Mouse (Mus musculus): Measurements from ENCODE around the gene Gm20388. TPM values are rescaled to one million over a fixed set of nuclear protein-coding genes. Genes with fewer than 3 reads are reported as not detected.

Gene Gm20388
- total RNA-seq, 2 experiments from 2014 or later = 10.7 TPM; not detected in 1

DNA sequence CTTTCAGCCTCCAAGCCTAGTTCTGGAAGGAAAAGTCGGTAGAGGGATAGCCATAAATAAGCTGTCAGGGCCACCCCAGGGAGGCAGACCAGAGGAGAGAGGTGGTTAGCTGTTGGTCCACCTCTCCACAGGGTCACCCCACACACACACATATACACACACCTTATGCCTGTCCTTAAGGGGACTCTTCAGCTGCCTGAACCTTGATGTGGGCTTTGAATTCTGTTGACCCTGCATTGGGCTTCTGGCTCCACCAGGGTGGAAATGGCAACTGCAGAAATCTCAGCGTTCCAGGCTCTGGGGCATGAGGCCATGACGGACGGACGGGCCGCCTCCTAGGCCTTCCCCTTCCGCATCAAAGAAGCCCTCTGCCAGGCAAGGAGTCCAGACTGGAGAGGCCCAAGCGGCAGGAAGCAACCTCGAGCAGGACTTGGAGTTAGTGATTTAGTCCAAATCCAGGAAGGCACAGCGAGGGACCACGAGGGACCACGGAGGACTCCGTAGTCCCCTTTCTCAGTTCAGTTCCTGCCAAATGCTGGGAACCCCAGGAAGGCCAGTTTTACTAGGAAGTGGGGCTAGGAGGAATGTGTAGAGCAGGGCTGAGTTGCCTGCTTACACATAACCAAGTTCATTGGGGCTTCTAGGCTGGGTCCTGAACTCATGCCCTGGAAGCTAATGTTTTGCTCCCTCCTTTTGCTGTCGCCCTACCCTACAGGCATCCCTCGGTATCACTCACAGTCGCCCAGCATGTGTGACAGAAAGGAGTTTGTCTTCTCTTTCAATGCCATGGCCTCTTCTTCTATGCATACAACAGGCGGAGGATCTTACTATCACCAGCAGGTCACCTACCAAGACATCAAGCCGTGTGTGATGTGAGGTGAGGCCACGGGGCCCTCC, 1175.6 kb downstream of the Gm20388 start:
- DNase-seq (ENCODE audit: low spot score in 2 of 2) = no peak

DNA sequence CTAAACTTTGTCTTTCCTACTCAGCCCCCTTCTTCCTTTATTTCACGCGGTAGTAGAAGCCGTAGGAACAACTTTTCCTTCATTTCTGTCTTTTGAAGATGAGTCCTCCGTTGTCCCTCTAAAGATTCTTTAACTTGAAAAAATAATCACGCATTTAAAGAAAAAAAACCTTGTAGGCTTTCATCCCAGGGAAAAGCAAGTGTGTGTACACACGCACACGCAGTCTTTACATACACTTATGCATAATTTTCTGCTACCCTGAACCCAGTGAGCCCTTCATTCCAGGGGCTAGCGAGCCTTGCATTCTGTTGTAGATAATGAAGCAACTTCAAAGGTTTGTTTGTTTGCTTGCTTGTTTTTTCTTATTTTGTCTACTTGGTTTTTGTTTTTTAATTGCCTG, 1177.6 kb downstream of the Gm20388 start:
- DNase-seq (ENCODE audit: low spot score in 2 of 2) = no peak

DNA sequence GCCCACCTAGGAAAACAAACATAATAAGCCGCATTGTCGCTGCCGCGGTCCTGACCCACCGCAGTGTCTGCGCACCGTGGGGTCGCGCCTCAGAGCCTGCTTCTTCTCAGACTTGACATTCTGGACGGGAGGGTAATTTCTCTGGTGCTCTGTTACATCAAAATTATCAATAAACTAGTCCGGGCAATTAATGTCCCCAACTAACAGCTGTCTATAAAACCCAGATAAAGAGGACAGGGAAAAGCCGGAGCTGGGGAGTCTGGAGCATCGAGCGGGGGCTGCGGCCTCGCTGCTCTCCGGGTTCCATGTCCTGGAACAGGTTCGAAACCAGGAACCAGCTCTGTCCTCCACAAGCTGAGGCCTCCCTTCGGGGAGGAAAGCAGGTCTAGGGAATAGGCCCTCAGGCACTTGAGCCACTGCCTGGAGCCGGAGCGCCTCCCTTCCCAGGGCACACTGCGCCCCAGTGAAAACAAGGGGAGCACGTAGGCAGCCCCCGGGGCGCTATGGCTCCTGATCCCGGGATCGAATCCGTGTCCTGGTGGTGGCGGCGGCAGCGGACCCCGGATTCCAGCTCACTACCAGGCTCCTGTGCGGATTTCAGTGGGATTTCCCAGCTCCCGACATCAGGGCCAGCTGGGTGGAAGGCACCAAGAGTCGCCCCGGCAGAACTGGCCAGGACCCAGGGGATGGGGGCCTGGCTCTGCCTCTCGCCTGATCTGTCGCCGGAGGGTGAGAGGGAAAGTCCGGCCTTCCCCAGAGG, 1178.4 kb downstream of the Gm20388 start:
- DNase-seq (ENCODE audit: low spot score in 2 of 2) = no peak

DNA sequence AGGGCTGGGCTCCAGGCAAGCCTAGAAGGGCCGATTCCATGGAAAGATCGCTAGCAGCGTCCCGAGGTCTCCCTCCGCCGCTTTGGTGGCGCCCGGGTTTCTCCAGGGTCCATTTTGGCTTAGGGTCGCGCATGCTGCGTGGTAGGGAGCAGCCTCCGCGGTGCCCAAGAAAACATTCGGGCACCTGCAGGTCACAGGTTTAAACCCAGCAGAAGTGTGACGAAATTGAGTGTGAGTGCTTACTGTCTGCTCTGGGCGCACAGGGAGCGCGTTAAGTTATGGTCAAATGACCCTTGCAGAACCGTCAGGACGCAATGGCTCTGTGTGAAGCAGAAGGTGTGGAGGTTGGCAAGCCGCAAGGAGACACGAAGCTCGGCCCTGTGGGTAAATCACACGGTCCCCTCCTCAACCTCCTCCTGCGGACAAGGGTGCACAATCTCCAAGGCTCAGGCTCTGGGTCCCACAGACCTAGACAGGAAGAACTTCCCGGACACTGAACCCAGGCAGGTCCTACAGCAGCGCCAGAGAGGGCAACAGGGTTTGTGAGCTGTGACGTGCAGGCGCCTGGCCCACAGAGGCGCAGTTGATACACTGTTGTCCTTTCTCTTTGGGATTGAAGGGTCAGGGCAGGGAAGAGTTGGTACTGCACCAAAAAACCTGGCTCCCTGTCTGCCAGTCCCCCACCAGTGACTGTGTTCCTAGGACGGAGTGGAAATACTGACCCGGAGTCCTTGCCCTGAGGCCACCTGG, 1179.2 kb downstream of the Gm20388 start:
- DNase-seq (ENCODE audit: low spot score in 2 of 2) = no peak

- DNase-seq (ENCODE audit: low spot score in 2 of 2) = no peak
These were observed 1180.1 kb downstream of the Gm20388 start for GRCm38 (mm10) chr8:121090716-121091115.

GRCm38 (mm10) chr8:121092141-121092540, 1181.5 kb downstream of the Gm20388 start:
- no peak for DNase-seq (ENCODE audit: low spot score in 2 of 2)

DNA sequence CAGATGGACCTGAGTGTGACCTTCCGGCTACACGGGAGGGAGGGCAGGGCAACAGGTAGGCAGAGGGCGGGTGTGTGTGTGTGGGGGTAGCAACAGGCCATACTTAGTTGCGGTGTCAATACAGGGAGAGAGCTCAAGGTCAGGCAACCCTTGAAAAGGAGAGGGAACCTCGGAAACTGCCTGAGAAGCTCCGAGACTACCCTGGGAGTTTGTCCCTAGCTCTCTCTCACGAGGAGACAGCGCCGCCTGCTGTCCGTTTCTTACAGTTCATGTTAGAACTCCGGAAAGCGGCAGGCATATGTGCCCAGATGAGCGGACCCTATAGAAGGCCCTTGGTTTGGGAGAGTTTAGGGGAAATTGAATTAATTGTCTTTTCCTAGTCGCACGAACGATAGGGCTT, 1182.0 kb downstream of the Gm20388 start:
- peak; percentile 68 to 85 for DNase-seq (ENCODE audit: low spot score in 2 of 2)

DNA sequence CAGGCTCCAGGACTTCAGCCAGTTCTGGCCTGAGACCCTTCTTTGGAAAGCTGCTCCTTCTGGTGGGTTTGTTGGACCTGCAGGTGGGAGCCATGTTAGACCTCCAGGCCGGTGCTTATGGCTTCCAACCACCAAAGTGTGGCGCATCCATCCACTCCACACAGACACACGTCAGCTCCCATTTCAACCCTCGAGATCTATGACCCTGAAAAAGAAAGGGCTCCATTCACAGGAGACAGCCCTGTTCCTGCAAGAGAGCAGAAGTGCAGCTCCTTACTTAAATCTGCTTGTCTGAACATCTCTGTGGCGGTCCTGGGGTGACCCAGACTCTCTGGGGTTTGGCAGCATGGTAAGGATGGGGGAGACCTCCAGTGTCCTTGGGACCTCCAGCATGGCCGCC, 1182.9 kb downstream of the Gm20388 start:
- DNase-seq (ENCODE audit: low spot score in 2 of 2) = no peak

GRCm38 (mm10) chr8:121104049-121104818, 1193.6 kb downstream of the Gm20388 start:
- peak; percentile 43 to 79 for DNase-seq (ENCODE audit: low spot score in 2 of 2)

DNA sequence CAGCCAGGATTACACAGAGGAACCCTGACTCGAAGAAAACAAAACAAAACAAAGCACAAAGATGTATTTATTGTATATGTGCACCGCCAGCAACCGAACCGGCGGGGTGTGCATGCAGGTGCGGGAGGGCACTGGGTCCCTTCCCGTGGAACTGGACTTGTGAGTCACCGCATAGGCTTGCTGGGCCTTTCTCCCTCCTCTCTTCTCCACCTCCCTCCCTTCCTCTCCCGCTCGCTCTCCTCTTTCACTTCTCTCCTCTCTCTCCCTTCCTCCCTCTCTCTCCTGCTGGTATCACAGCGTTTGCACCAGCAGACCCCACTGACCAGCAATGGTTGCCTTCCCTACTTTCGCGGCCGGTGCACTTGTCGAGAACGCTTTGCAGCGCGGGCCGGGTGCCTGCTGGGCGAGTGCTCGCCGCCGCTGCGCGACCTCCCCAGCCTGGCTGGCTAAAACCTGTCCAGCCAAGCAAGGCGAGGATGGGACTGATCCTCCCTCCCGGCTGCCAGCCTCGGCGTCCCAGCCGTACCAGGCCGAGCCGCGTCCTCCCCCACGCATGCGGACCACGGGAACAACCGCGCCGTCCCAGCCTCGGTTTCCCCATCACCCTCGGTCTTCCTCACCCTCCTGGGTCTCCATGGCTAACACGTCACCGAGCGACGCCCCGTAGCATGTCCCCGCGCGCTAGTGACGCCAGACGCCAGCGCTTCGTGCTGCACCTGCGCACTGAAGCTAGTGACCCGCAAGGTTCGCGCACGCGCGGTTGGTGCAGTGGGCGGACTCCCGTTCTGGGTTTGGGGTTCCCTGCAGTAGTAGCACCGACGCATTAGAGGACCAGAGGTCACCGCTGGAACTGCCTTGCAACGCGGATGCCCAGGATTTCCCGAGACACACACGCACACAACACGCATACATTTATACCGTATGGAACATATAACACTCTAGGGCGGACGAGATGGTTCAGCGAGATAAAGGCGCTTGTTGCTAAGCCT, 1197.3 kb downstream of the Gm20388 start, which contains the start of gene Mthfsd:
TSS of gene Mthfsd (minus strand) at position 725 of the 989 bp plus-strand sequence.
- DNase-seq (ENCODE audit: low spot score in 2 of 2) = peak; percentile 98 to 99

- DNase-seq (ENCODE audit: low spot score in 2 of 2) = no peak
These were observed 1198.0 kb downstream of the Gm20388 start for GRCm38 (mm10) chr8:121108657-121109056.

- DNase-seq (ENCODE audit: low spot score in 2 of 2) = no peak
These were observed 1200.7 kb downstream of the Gm20388 start for GRCm38 (mm10) chr8:121111145-121111907.

DNA sequence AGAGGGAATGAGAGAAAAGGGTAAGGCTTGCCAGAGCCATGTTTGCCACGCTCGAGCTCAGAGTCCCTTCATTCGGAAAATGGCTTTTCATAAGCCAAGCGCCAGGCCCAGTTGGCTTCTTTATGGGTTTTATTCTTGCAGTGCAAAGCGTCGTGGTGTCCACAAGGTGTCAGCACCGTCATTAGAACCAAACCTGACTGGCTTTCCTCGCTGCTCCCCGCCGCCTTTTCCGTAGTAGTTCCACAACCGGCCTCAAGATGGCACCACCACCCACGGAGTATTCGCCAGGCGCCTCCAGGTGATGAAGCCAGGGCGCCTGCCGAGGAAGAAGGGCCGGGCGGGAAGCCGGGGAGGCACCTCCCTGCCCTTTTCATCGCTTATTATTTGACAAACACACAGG, 1202.6 kb downstream of the Gm20388 start:
- DNase-seq (ENCODE audit: low spot score in 2 of 2) = peak; percentile 92 to 98

- no peak for DNase-seq (ENCODE audit: low spot score in 2 of 2)
These were observed 1204.5 kb downstream of the Gm20388 start for GRCm38 (mm10) chr8:121115136-121115535.

GRCm38 (mm10) chr8:121115948-121116347, 1205.3 kb downstream of the Gm20388 start, which contains the start of gene Foxc2:
Gene Foxc2, plus strand, starts transcription at chr8:121116171.
- peak in 1 of 2 experiments; percentile 58 for DNase-seq (ENCODE audit: low spot score in 2 of 2)

GRCm38 (mm10) chr8:121116591-121117185, 1206.0 kb downstream of the Gm20388 start:
- no peak for DNase-seq (ENCODE audit: low spot score in 2 of 2)

DNA sequence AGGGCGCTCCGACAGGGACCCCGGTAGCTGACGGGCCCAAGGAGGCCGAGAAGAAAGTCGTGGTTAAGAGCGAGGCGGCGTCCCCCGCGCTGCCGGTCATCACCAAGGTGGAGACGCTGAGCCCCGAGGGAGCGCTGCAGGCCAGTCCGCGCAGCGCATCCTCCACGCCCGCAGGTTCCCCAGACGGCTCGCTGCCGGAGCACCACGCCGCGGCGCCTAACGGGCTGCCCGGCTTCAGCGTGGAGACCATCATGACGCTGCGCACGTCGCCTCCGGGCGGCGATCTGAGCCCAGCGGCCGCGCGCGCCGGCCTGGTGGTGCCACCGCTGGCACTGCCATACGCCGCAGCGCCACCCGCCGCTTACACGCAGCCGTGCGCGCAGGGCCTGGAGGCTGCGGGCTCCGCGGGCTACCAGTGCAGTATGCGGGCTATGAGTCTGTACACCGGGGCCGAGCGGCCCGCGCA, 1206.6 kb downstream of the Gm20388 start:
- DNase-seq (ENCODE audit: low spot score in 2 of 2) = no peak

- no peak for DNase-seq (ENCODE audit: low spot score in 2 of 2)
These were observed 1207.3 kb downstream of the Gm20388 start for GRCm38 (mm10) chr8:121117906-121118305.

Measured in layer of hippocampus, adult 18-20 months (tissue).